ENCODE assay signal across 9 mouse cellular contexts in genomic region chr5:48599481-48600040, GRCm38 (mm10).
DNase-seq lines count a peak whose midpoint lies in the region; ATAC-seq lines count a peak whose summit lies in the region.
"Had no signal": no experiment of that assay in that cellular context is flagged by ENCODE, and none has a peak within 500 bp of the region (broad histone marks: within the 10 kb centered on the region; RNA-seq: fewer than 3 reads in every experiment).

No protein-coding gene starts in this region.

- peak overlapping the region; percentile 9 to 16; a peak in 2 of 4 replicates for H3K4me3 ChIP-seq in heart, embryonic 14.5 days (ENCODE audit: control insufficient read depth in 1 of 2, insufficient read depth in 1 of 2, low read depth in 1 of 2, low read length in 2 of 2)
- H3K4me3 ChIP-seq in forebrain, embryonic 14.5 days (ENCODE audit: low read depth, low read length) = peak overlapping the region; percentile 26
- peak overlapping the region; percentile 42 for H3K4me3 ChIP-seq in midbrain, embryonic 13.5 days (replicated peaks)

- no peak for DNase-seq in heart, adult 11 months
- peak; percentile 45 for DNase-seq in forebrain, embryonic 14.5 days (ENCODE audit: low spot score)
- DNase-seq in thymus, adult 18-20 months = no peak
- no peak for DNase-seq in right cerebral cortex, adult 2 months (ENCODE audit: low spot score in 2 of 2)
- DNase-seq in urinary bladder, postnatal 36 days (ENCODE audit: low spot score in 2 of 2) = no peak

- H3K9ac ChIP-seq in heart, embryonic 14.5 days (ENCODE audit: low read length) = no peak overlapping the region
- H3K9ac ChIP-seq in forebrain, embryonic 14.5 days (ENCODE audit: low read length) = peak overlapping the region; percentile 51
- H3K9ac ChIP-seq in midbrain, embryonic 13.5 days (replicated peaks) = peak overlapping the region; percentile 45

- peak overlapping the region; percentile 49 for H3K4me2 ChIP-seq in heart, embryonic 14.5 days (ENCODE audit: low read length)
- peak overlapping the region; percentile 50 for H3K4me2 ChIP-seq in forebrain, embryonic 14.5 days (ENCODE audit: low read length)
- H3K4me2 ChIP-seq in midbrain, embryonic 13.5 days (replicated peaks) = peak overlapping the region; percentile 66

- H3K9me3 ChIP-seq in heart, embryonic 14.5 days (ENCODE audit: control insufficient read depth, low read length) = no peaks in the 10 kb centered on the region
- no peaks in the 10 kb centered on the region for H3K9me3 ChIP-seq in forebrain, embryonic 14.5 days (replicated peaks; ENCODE audit: control insufficient read depth, low read length)
- H3K9me3 ChIP-seq in midbrain, embryonic 13.5 days = no peaks in the 10 kb centered on the region

- WGBS in heart, embryonic 14.5 days = 2% methylated on average over 12 of the region's 12 CpGs
- under 1% methylated on average over 12 of the region's 12 CpGs for WGBS in forebrain, embryonic 14.5 days
- 2% methylated on average over 12 of the region's 12 CpGs for WGBS in midbrain, embryonic 13.5 days

- H3K27ac ChIP-seq in heart, embryonic 14.5 days (replicated peaks in 1 of 2; ENCODE audit: control insufficient read depth in 1 of 2, insufficient read depth in 1 of 2, low read depth in 2 of 2, low read length in 2 of 2) = no peak overlapping the region
- no peak overlapping the region for H3K27ac ChIP-seq in forebrain, embryonic 14.5 days (ENCODE audit: low read depth, low read length)
- H3K27ac ChIP-seq in midbrain, embryonic 13.5 days = no peak overlapping the region

- no peak for ATAC-seq in heart, embryonic 14.5 days (ENCODE audit: insufficient number of reproducible peaks, insufficient read depth, low FRiP score, low read depth)
- 0 out of 2 replicates have a peak, but pooled peaks have one; percentile 10 for ATAC-seq in cerebellum, adult (ENCODE audit: insufficient number of reproducible peaks, low FRiP score, low TSS enrichment)
- peak; percentile 70 for ATAC-seq in forebrain, embryonic 14.5 days
- peak; percentile 90 for ATAC-seq in midbrain, embryonic 13.5 days

- H3K27me3 ChIP-seq in heart, embryonic 14.5 days (ENCODE audit: control insufficient read depth, insufficient read depth, low read length) = no peaks in the 10 kb centered on the region; the same call in none of the 2 replicates
- no peaks in the 10 kb centered on the region for H3K27me3 ChIP-seq in forebrain, embryonic 14.5 days (replicated peaks; ENCODE audit: control insufficient read depth, insufficient read depth, low read length)
- H3K27me3 ChIP-seq in midbrain, embryonic 13.5 days = no peaks in the 10 kb centered on the region; the same call in 1 of the 2 replicates
- H3K27me3 ChIP-seq: CH12.LX had no signal

- no peaks in the 10 kb centered on the region; a peak in 1 of 4 replicates for H3K4me1 ChIP-seq in heart, embryonic 14.5 days (ENCODE audit: control insufficient read depth in 2 of 2, insufficient read depth in 2 of 2, low read length in 2 of 2)
- H3K4me1 ChIP-seq in forebrain, embryonic 14.5 days (ENCODE audit: control insufficient read depth, insufficient read depth, low read length) = no peaks in the 10 kb centered on the region
- H3K4me1 ChIP-seq in midbrain, embryonic 13.5 days (replicated peaks) = peaks cover 13% of the 10 kb centered on the region

- no peaks in the 10 kb centered on the region for H3K36me3 ChIP-seq in heart, embryonic 14.5 days (ENCODE audit: control insufficient read depth, insufficient read depth, low read length)
- H3K36me3 ChIP-seq in forebrain, embryonic 14.5 days (ENCODE audit: control insufficient read depth, insufficient read depth, low read length) = no peaks in the 10 kb centered on the region
- H3K36me3 ChIP-seq in midbrain, embryonic 13.5 days = no peaks in the 10 kb centered on the region
